Mouse (Mus musculus) CH12.LX (cell line): ENCODE measurements around the gene Ddx39. TPM values are rescaled to one million over a fixed set of nuclear protein-coding genes. Genes with fewer than 3 reads are reported as not detected.

ENCODE experiments used
- DNase-seq: peaks from one replicate; pipeline ENCODE4 v3.0.0-alpha.2; 2013; ENCODE audit errors: extremely low read depth
- H3K27ac ChIP-seq: 2 replicates; pipeline ENCODE4 v1.5.1; 2012; ENCODE audit warnings: low read depth, mild to moderate bottlenecking, control low read depth, moderate library complexity; ENCODE audit not compliant: insufficient read depth
- H3K27me3 ChIP-seq: replicated peaks from 2 replicates; pipeline ENCODE3; 2012; ENCODE audit warnings: inconsistent platforms
- H3K36me3 ChIP-seq, 2 experiments: replicated peaks in 1 of 2; 2 replicates each; pipeline versions ENCODE3 to v1.6.1; 2012; ENCODE audit warnings: inconsistent platforms in 1 of 2, low read length in 1 of 2, mild to moderate bottlenecking in 1 of 2, mixed read lengths in 1 of 2, moderate library complexity in 1 of 2; ENCODE audit not compliant: control insufficient read depth in 1 of 2, insufficient read depth in 1 of 2
- H3K4me1 ChIP-seq, 2 experiments: 2 replicates each; pipeline ENCODE4 v1.6.1; 2012; ENCODE audit warnings: inconsistent platforms in 1 of 2, moderate library complexity in 1 of 2; ENCODE audit not compliant: insufficient read depth in 2 of 2, control insufficient read depth in 1 of 2
- H3K4me2 ChIP-seq: 2 replicates; pipeline ENCODE4 v1.6.1; 2012; ENCODE audit warnings: low read depth, mild to moderate bottlenecking, control low read depth; ENCODE audit not compliant: poor library complexity, insufficient read depth, severe bottlenecking
- H3K4me3 ChIP-seq, 3 experiments: fragments of 150-350 bp in 1 of 3; sonication (generic) in 1 of 3; replicated peaks in 1 of 3; 2 replicates each; pipeline versions ENCODE3 to v1.5.1; 2011 to 2012; ENCODE audit warnings: low read depth in 2 of 3, low read length in 2 of 3, mild to moderate bottlenecking in 2 of 3, moderate library complexity in 2 of 3, control low read depth in 1 of 3, improper control_type of control experiment in 1 of 3, inconsistent platforms in 1 of 3, mixed read lengths in 1 of 3; ENCODE audit not compliant: poor library complexity in 1 of 3
- H3K79me2 ChIP-seq: replicated peaks from 2 replicates; pipeline ENCODE4 v1.6.1; 2012; ENCODE audit warnings: mild to moderate bottlenecking, moderate library complexity; ENCODE audit not compliant: control insufficient read depth, poor library complexity, insufficient read depth, severe bottlenecking; ENCODE audit errors: extremely low read depth
- H3K9ac ChIP-seq: 2 replicates; pipeline ENCODE4 v1.6.1; 2012; ENCODE audit warnings: low read depth, mild to moderate bottlenecking, control low read depth, moderate library complexity; ENCODE audit not compliant: insufficient read depth
- H3K9me3 ChIP-seq: replicated peaks from 2 replicates; pipeline ENCODE3; 2012; ENCODE audit warnings: low read length, inconsistent platforms, mixed read lengths
- BHLHE40 ChIP-seq: IDR thresholded peaks from 2 replicates; pipeline ENCODE4 v1.6.1; 2011; ENCODE audit warnings: mild to moderate bottlenecking, low read depth, low read length, improper control_type of control experiment
- E2F4 ChIP-seq: IDR thresholded peaks from 2 replicates; pipeline ENCODE4 v1.6.1; 2011; ENCODE audit warnings: low read depth, low read length, improper control_type of control experiment; ENCODE audit not compliant: insufficient replicate concordance
- ELF1 ChIP-seq: IDR thresholded peaks from 2 replicates; pipeline ENCODE4 v1.6.1; 2014; ENCODE audit warnings: low read depth, mild to moderate bottlenecking, inconsistent platforms, low read length, improper control_type of control experiment
- ETS1 ChIP-seq: conservative IDR thresholded peaks from 2 replicates; pipeline ENCODE4 v1.6.1; 2012; ENCODE audit warnings: low read depth, mild to moderate bottlenecking, inconsistent platforms, low read length, improper control_type of control experiment, moderate library complexity
- GABPA ChIP-seq: IDR thresholded peaks from 2 replicates; pipeline ENCODE4 v1.6.1; 2012; ENCODE audit warnings: low read depth, low read length, improper control_type of control experiment, inconsistent platforms; ENCODE audit not compliant: insufficient replicate concordance
- JUN ChIP-seq: IDR thresholded peaks from 2 replicates; pipeline ENCODE4 v1.6.1; 2011; ENCODE audit warnings: low read depth, mild to moderate bottlenecking, low read length, improper control_type of control experiment, moderate library complexity; ENCODE audit not compliant: insufficient read depth
- MAZ ChIP-seq: IDR thresholded peaks from 2 replicates; pipeline ENCODE4 v1.6.1; 2012; ENCODE audit warnings: low read depth, mild to moderate bottlenecking, inconsistent platforms, low read length, improper control_type of control experiment, moderate library complexity
- MXI1 ChIP-seq: IDR thresholded peaks from 2 replicates; pipeline ENCODE4 v1.6.1; 2011; ENCODE audit warnings: mild to moderate bottlenecking, low read depth, low read length, improper control_type of control experiment
- MYC ChIP-seq: IDR thresholded peaks from 2 replicates; pipeline ENCODE4 v1.6.1; 2011; ENCODE audit warnings: low read depth, mild to moderate bottlenecking, improper control_type of control experiment, low read length
- NRF1 ChIP-seq: IDR thresholded peaks from 2 replicates; pipeline ENCODE4 v1.6.1; 2014; ENCODE audit warnings: low read depth, mild to moderate bottlenecking, inconsistent platforms, low read length, improper control_type of control experiment, moderate library complexity
- PAX5 ChIP-seq: IDR thresholded peaks from 2 replicates; pipeline ENCODE4 v1.6.1; 2012; ENCODE audit warnings: low read length, inconsistent platforms, mixed read lengths
- POLR2A ChIP-seq: IDR thresholded peaks from 2 replicates; pipeline ENCODE4 v1.6.1; 2011; ENCODE audit warnings: low read depth, mild to moderate bottlenecking, improper control_type of control experiment, low read length
- RAD21 ChIP-seq: IDR thresholded peaks from 2 replicates; pipeline ENCODE4 v1.6.1; 2011; ENCODE audit warnings: low read depth, mild to moderate bottlenecking, low read length, improper control_type of control experiment, moderate library complexity
- RCOR1 ChIP-seq: conservative IDR thresholded peaks from 2 replicates; pipeline ENCODE4 v1.6.1; 2012; ENCODE audit warnings: low read depth, mild to moderate bottlenecking, inconsistent platforms, low read length, improper control_type of control experiment
- SIN3A ChIP-seq: IDR thresholded peaks from 2 replicates; pipeline ENCODE4 v1.6.1; 2012; ENCODE audit warnings: low read length, improper control_type of control experiment, inconsistent platforms
- SMC3 ChIP-seq: IDR thresholded peaks from 2 replicates; pipeline ENCODE4 v1.6.1; 2011; ENCODE audit warnings: low read depth, low read length, improper control_type of control experiment
- TBP ChIP-seq: conservative IDR thresholded peaks from 2 replicates; pipeline ENCODE4 v1.6.1; 2011; ENCODE audit warnings: low read depth, low read length, improper control_type of control experiment
- TCF12 ChIP-seq: IDR thresholded peaks from 2 replicates; pipeline ENCODE4 v1.6.1; 2014; ENCODE audit warnings: low read depth, mild to moderate bottlenecking, inconsistent platforms, low read length, improper control_type of control experiment
- UBTF ChIP-seq: IDR thresholded peaks from 2 replicates; pipeline ENCODE4 v1.6.1; 2012; ENCODE audit warnings: low read depth, mild to moderate bottlenecking, inconsistent platforms, low read length, improper control_type of control experiment, moderate library complexity
- USF1 ChIP-seq: IDR thresholded peaks from 2 replicates; pipeline ENCODE4 v1.6.1; 2014; ENCODE audit warnings: low read depth, mild to moderate bottlenecking, inconsistent platforms, low read length, improper control_type of control experiment
- ZC3H11A ChIP-seq: IDR thresholded peaks from 2 replicates; pipeline ENCODE4 v1.6.1; 2012; ENCODE audit warnings: low read depth, mild to moderate bottlenecking, inconsistent platforms, low read length, improper control_type of control experiment
- ZKSCAN1 ChIP-seq: IDR thresholded peaks from 2 replicates; pipeline ENCODE4 v1.6.1; 2012; ENCODE audit warnings: low read depth, inconsistent platforms, low read length, improper control_type of control experiment, borderline replicate concordance
- ZNF384 ChIP-seq: IDR thresholded peaks from 2 replicates; pipeline ENCODE4 v1.6.1; 2012; ENCODE audit warnings: low read depth, low read length, improper control_type of control experiment, inconsistent platforms
- dilution Hi-C: fragments of 300-500 bp; cut with MboI; formaldehyde crosslinking; loops from 2 replicates; pipeline ENCODE4 v1.14.3; 2020; ENCODE audit warnings: low sequenced_read_pairs; ENCODE audit not compliant: extremely low pct_unique_long_range_greater_than_20kb, extremely low pct_ligation_motif_present
- in situ Hi-C: fragments of 300-500 bp; cut with MboI; formaldehyde crosslinking; loops from 3 replicates; pipeline ENCODE4 v1.14.3; 2019; ENCODE audit warnings: low sequenced_read_pairs, low pct_ligation_motif_present, low pct_unique_long_range_greater_than_20kb, mixed read lengths
- polyA plus RNA-seq: library from polyadenylated mRNA; unstranded; fragments of >175 nt; gene quantifications from 2 replicates; pipeline ENCODE4 v1.2.1, GENCODE M21; 2012; ENCODE audit warnings: low read depth; ENCODE audit not compliant: insufficient read length
- total RNA-seq, 2 experiments: library from RNA; depleted of rRNA; stranded (reverse); fragments of 300-350 nt in 1 of 2; fragments of >200 nt in 1 of 2; gene quantifications; 2 replicates each; pipeline ENCODE4 v1.2.3; 2012 to 2014

Gene Ddx39
- total and polyA plus RNA-seq, 3 experiments, result 194 to 339 (median 231) TPM

DNA sequence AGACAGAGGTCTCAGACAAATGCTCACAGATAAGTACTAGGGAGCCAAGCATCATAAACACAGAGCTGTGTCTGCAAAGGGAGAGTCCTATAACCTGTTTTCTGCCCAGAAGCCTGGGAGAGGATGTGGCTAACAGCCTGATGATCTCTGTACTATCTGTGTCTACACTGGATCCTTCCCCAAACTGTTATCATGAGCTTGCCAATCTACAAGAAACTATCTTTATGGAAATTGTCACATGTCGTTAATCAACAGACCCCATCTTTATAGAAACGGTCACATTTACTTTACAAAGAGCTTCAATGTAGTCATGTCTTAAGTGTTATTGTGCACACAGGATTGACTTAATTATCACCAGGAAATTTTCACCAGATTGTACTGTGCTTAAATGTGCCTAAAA, 55.7 kb downstream of the Ddx39 start:
- peaks cover 0 to 5% of the 10 kb centered on the region in 2 experiments; a peak in 3 of 4 replicates for H3K4me1 ChIP-seq
- no peak overlapping the region for H3K9ac ChIP-seq
- no peaks in the 10 kb centered on the region for H3K36me3 ChIP-seq
- in situ Hi-C loops (no loop called here), dilution Hi-C loops (no loop called here)
- no peak for TF ChIP-seq SIN3A
- peaks cover 2% of the 10 kb centered on the region for H3K9me3 ChIP-seq
- no peaks in the 10 kb centered on the region for H3K27me3 ChIP-seq
- no peak for DNase-seq
- no peak overlapping the region for H3K27ac ChIP-seq
- no peak overlapping the region for H3K4me3 ChIP-seq
- no peaks in the 10 kb centered on the region for H3K79me2 ChIP-seq
- H3K4me2 ChIP-seq, result no peak overlapping the region

DNA sequence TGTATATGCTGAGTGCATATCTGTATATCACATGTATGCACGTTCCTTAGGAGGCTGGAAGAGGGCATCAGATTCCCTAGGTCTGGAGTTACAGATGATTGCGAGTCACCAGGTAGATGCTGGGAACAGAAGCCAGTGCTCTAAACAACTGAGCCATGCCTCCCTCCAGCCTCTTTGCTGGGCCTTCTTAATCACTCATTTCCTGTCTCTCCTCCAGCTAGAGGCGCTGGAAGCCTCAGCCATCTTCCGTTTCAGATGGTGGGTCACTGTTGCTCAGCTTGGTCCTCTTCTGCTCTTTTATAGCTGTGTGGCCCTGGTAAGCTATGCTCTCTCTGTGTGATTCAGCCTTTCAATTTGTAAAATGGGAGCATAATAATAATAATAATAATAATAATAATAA, 56.8 kb downstream of the Ddx39 start:
- TF ChIP-seq PAX5, result no peak
- no peak for TF ChIP-seq NRF1
- TF ChIP-seq SMC3, result no peak
- no peak for TF ChIP-seq USF1
- no peak for TF ChIP-seq MAZ
- TF ChIP-seq ZKSCAN1, result no peak
- TF ChIP-seq GABPA, result no peak
- no peak for TF ChIP-seq TBP
- no peak for TF ChIP-seq JUN
- TF ChIP-seq RAD21, result no peak
- no peak for TF ChIP-seq MYC
- H3K4me2 ChIP-seq, result no peak overlapping the region
- H3K4me1 ChIP-seq, result peaks cover 0 to 5% of the 10 kb centered on the region in 2 experiments; a peak in 3 of 4 replicates
- no peak overlapping the region for H3K4me3 ChIP-seq
- no peak overlapping the region for H3K9ac ChIP-seq
- no peak overlapping the region for H3K27ac ChIP-seq
- no peak for DNase-seq
- dilution Hi-C loops, result no loop called here
- in situ Hi-C loops, result no loop called here
- no peaks in the 10 kb centered on the region for H3K79me2 ChIP-seq
- no peaks in the 10 kb centered on the region for H3K36me3 ChIP-seq
- H3K9me3 ChIP-seq, result peaks cover under 1% of the 10 kb centered on the region
- H3K27me3 ChIP-seq, result no peaks in the 10 kb centered on the region

DNA sequence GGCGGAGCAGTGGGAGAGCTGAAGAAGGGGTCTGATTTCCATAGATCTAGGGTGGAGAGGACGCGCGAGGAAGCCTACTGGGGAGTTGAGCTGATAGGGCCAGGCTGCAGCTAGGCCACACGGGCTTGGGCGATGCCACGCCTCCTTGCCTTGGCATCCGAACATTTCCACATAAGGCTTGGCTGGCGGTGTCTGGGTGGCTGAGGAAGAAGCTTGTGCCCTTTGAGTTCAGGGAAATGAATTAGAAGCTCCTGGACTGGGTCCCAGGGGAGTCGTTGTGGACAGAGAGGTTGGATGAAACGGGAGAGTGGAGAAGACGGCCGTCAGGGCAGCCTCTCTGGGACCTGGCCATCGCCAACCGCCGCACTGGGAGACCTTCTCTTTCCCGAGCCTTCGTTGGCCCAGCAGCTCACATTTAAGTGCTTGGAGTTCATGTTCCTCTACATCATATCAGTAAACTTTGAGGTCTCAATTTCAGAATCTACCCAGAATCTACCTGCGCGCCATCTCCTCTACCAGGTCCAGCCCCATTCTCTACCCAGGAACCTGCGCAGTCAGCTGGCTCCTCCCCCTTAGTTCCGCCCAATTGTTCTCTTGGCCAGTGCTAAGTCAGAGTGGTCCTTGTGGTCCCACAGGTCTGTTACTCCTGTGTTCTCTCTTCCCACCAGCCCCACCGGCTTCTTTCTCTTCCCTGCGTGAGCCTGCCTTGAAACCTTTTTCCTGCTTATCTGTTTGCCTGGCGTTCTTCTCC, 57.9 kb downstream of the Ddx39 start:
- H3K27ac ChIP-seq, result no peak overlapping the region
- peaks cover 0 to 5% of the 10 kb centered on the region in 2 experiments; a peak in 3 of 4 replicates for H3K4me1 ChIP-seq
- H3K9ac ChIP-seq, result no peak overlapping the region
- H3K79me2 ChIP-seq, result no peaks in the 10 kb centered on the region
- dilution Hi-C loops, result no loop called here
- in situ Hi-C loops, result no loop called here
- no peaks in the 10 kb centered on the region for H3K9me3 ChIP-seq
- TF ChIP-seq ZC3H11A (no peak), USF1 (no peak), UBTF (no peak), SMC3 (no peak), ZNF384 (no peak), ELF1 (no peak), BHLHE40 (no peak), TCF12 (no peak), MXI1 (no peak), RAD21 (no peak), POLR2A (no peak), RCOR1 (no peak), E2F4 (no peak), TBP (no peak), ZKSCAN1 (no peak), ETS1 (no peak)
- no peaks in the 10 kb centered on the region for H3K36me3 ChIP-seq
- H3K4me2 ChIP-seq, result no peak overlapping the region
- no peaks in the 10 kb centered on the region for H3K27me3 ChIP-seq
- DNase-seq, result no peak
- H3K4me3 ChIP-seq, result no peak overlapping the region
